Mouse (Mus musculus) midbrain, embryonic 14.5 days (tissue): Measurements from ENCODE around the gene Rex1bd. TPM values are rescaled to one million over a fixed set of nuclear protein-coding genes. Genes with fewer than 3 reads are reported as not detected.

ENCODE experiments used
- ATAC-seq: fragments of 200-750 bp; cut with Nextera tagmentation; 2 replicates; pipeline ENCODE4 v1.8.0; 2017; ENCODE audit warnings: moderate number of reproducible peaks, moderate library complexity; ENCODE audit not compliant: low FRiP score, low TSS enrichment
- DNase-seq: peaks from one replicate; pipeline ENCODE4 v3.0.0-alpha.2; 2015
- H3K27ac ChIP-seq: fragments of 300-500 bp; sonication (generic); replicated peaks from 2 replicates; pipeline ENCODE4 v1.5.1; 2014; ENCODE audit warnings: mild to moderate bottlenecking, low read depth, low read length, moderate library complexity
- H3K27me3 ChIP-seq: fragments of 300-500 bp; sonication (generic); 2 replicates; pipeline ENCODE4 v1.6.1; 2014; ENCODE audit warnings: low read length, control low read depth, mixed read lengths; ENCODE audit not compliant: control insufficient read depth, insufficient read depth
- H3K36me3 ChIP-seq: fragments of 300-500 bp; sonication (generic); 2 replicates; pipeline ENCODE4 v1.6.1; 2014; ENCODE audit warnings: low read length, control low read depth; ENCODE audit not compliant: control insufficient read depth, insufficient read depth
- H3K4me1 ChIP-seq: fragments of 300-500 bp; sonication (generic); 2 replicates; pipeline ENCODE4 v1.6.1; 2014; ENCODE audit warnings: mild to moderate bottlenecking, antibody characterized with exemption, low read length, control low read depth; ENCODE audit not compliant: control insufficient read depth, insufficient read depth
- H3K4me2 ChIP-seq: fragments of 300-500 bp; sonication (generic); 2 replicates; pipeline ENCODE4 v1.6.1; 2014; ENCODE audit warnings: mild to moderate bottlenecking, low read length, moderate library complexity
- H3K4me3 ChIP-seq: fragments of 300-500 bp; sonication (generic); replicated peaks from 2 replicates; pipeline ENCODE4 v1.5.1; 2014; ENCODE audit warnings: low read depth, low read length
- H3K9ac ChIP-seq: fragments of 300-500 bp; sonication (generic); replicated peaks from 2 replicates; pipeline ENCODE4 v1.6.1; 2014; ENCODE audit warnings: mild to moderate bottlenecking, low read length, moderate library complexity
- H3K9me3 ChIP-seq: fragments of 300-500 bp; sonication (generic); 2 replicates; pipeline ENCODE4 v1.6.1; 2016; ENCODE audit warnings: low read length, control low read depth, mixed read lengths; ENCODE audit not compliant: control insufficient read depth
- whole genome bisulfite sequencing: fragments of 180-500 bp; shearing (Covaris S2); extraction: QIAGEN DNeasy Blood & Tissue Kit; methylation state at CpG from one replicate; pipeline ENCODE4 v1.1.7; 2014; 5-methylcytosine and 5-hydroxymethylcytosine counted together
- polyA plus RNA-seq: library from polyadenylated mRNA; unstranded; fragments of >200 nt; fragmentation: Nextera tagmentation; extraction: Ambion mirVana; gene quantifications from 2 replicates; pipeline ENCODE4 v1.2.1, GENCODE M21; 2014

The Rex1bd gene
- polyA plus RNA-seq, 1 experiment from 2014 or later, result 152 TPM

GRCm38 (mm10) chr8:70510228-70510915 lies 3.8 kb upstream of the Rex1bd start, which contains the start of gene Uba52:
Gene Uba52 (minus strand): TSS chr8:70510801.
- H3K4me1 ChIP-seq, result peaks cover 21% of the 10 kb centered on the region
- H3K4me2 ChIP-seq, result peak within 1 kb of the TSS; percentile 94
- peak within 1 kb of the TSS; percentile 96 for H3K4me3 ChIP-seq
- 2% methylated on average over 74 of the region's 74 CpGs for WGBS
- no peaks in the 10 kb centered on the region for H3K27me3 ChIP-seq
- H3K27ac ChIP-seq, result peak within 1 kb of the TSS; percentile 95
- peaks cover 41% of the 10 kb centered on the region for H3K36me3 ChIP-seq
- ATAC-seq (peak; percentile 88), DNase-seq (peak; percentile 100)
- H3K9ac ChIP-seq, result peak within 1 kb of the TSS; percentile 93
- H3K9me3 ChIP-seq, result no peaks in the 10 kb centered on the region

DNA sequence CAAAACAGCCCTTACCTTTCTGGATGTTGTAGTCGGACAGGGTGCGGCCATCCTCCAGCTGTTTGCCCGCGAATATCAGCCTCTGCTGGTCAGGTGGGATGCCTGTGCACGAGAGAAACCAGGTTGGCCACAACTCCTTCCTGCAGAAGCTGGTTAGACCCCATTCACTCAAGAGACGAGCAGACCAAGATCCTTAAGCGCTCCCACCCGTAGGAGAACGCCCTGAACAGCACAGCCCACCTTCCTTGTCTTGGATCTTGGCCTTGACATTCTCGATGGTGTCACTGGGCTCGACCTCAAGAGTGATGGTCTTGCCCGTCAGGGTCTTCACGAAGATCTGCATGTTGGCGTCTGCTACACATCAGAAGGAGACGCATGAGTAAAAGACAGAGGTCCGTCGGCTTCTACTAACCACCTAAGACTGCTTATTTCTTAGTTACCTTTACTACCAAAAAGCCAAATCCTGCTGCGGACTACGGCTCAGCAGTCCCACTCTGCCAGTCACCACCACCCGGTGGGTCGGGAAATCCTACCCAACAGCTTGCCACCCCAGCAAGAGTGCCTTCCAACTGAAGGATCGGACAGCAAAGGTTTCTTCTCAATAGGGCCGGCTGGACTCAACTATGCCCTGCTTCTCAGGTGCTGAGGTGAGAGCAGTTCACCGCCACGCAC lies 2.9 kb upstream of the Rex1bd start:
- Histone ChIP-seq H3K4me3 (peak overlapping the region; percentile 96), H3K27me3 (no peaks in the 10 kb centered on the region), H3K27ac (no peak overlapping the region), H3K9me3 (no peaks in the 10 kb centered on the region), H3K4me1 (peaks cover 24% of the 10 kb centered on the region), H3K9ac (peak overlapping the region; percentile 93), H3K4me2 (peak overlapping the region; percentile 94), H3K36me3 (peaks cover 38% of the 10 kb centered on the region)
- DNase-seq, result no peak
- WGBS, result 17% methylated on average over 25 of the region's 25 CpGs
- no peak for ATAC-seq

GRCm38 (mm10) chr8:70507027-70507393 lies 458 bp upstream of the Rex1bd start:
- H3K4me3 ChIP-seq, result no peak overlapping the region
- H3K36me3 ChIP-seq, result peaks cover 26% of the 10 kb centered on the region
- no peak overlapping the region for H3K9ac ChIP-seq
- ATAC-seq (no peak), DNase-seq (no peak)
- no peaks in the 10 kb centered on the region for H3K9me3 ChIP-seq
- 0 out of 2 replicates have a peak overlapping the region, but pooled peaks have one; percentile 86 for H3K4me2 ChIP-seq
- peaks cover 24% of the 10 kb centered on the region for H3K4me1 ChIP-seq
- H3K27ac ChIP-seq, result peak overlapping the region; percentile 90; the same call in 1 of the 2 replicates
- WGBS, result 64% methylated on average over 5 of the region's 5 CpGs
- H3K27me3 ChIP-seq, result peaks cover 22% of the 10 kb centered on the region

DNA sequence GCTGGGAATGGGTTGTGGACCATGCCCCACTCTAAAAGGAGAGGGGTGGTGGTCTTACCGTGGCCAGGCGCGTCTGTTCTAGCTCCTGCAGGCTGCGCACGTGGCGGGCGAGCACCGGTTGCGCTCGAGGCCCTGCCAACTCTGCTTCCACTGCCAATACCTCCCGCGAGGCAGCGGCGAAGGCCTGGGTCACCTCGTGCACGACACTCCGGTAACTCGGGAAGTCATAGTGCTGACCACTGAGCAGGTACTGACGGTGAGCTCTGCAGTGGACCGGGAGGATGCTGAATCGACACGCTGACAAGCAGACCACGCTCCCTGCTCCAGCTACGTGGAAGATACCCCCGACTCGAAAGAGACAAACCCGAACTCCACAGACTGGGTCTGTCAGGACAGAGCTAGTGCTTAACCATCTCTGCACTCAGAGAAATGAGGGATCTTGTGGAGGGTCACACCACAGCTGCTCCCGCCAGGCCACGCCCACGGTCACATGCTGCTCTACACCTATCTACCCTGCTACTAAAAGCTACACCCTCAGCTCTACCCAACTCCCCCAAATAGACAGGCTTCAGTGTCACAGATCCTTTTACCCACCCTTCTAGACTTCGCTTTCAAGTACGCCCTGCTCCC lies 739 bp downstream of the Rex1bd start:
- peak overlapping the region; percentile 90 for H3K27ac ChIP-seq
- peak overlapping the region; percentile 86 for H3K4me2 ChIP-seq
- H3K9ac ChIP-seq, result peak overlapping the region; percentile 87
- H3K9me3 ChIP-seq, result no peaks in the 10 kb centered on the region; the same call in 1 of the 2 replicates
- peak; percentile 14 for ATAC-seq
- H3K36me3 ChIP-seq, result peaks cover 26% of the 10 kb centered on the region
- peaks cover 34% of the 10 kb centered on the region for H3K27me3 ChIP-seq
- 45% methylated on average over 32 of the region's 32 CpGs for WGBS
- peak overlapping the region; percentile 68 for H3K4me3 ChIP-seq
- DNase-seq, result no peak
- H3K4me1 ChIP-seq, result peaks cover 21% of the 10 kb centered on the region

GRCm38 (mm10) chr8:70504851-70505250 lies 1.7 kb downstream of the Rex1bd start:
- H3K4me3 ChIP-seq, result no peak overlapping the region
- no peak overlapping the region for H3K9ac ChIP-seq
- peaks cover 26% of the 10 kb centered on the region for H3K36me3 ChIP-seq
- 75% methylated on average over 3 of the region's 3 CpGs for WGBS
- DNase-seq, result peak; percentile 86
- H3K4me2 ChIP-seq, result peak overlapping the region; percentile 86; the same call in 1 of the 2 replicates
- H3K27ac ChIP-seq, result 0 out of 2 replicates have a peak overlapping the region, but pooled peaks have one; percentile 20
- no peak for ATAC-seq
- H3K4me1 ChIP-seq, result peaks cover 21% of the 10 kb centered on the region
- H3K27me3 ChIP-seq, result peaks cover 44% of the 10 kb centered on the region
- H3K9me3 ChIP-seq, result no peaks in the 10 kb centered on the region; the same call in 1 of the 2 replicates

GRCm38 (mm10) chr8:70504291-70504716 lies 2.2 kb downstream of the Rex1bd start:
- peaks cover 17% of the 10 kb centered on the region for H3K4me1 ChIP-seq
- peaks cover 26% of the 10 kb centered on the region for H3K36me3 ChIP-seq
- H3K9ac ChIP-seq, result no peak overlapping the region
- no peak overlapping the region for H3K4me2 ChIP-seq
- no peak overlapping the region for H3K27ac ChIP-seq
- DNase-seq (no peak), ATAC-seq (no peak)
- peaks cover 49% of the 10 kb centered on the region for H3K27me3 ChIP-seq
- H3K9me3 ChIP-seq, result no peaks in the 10 kb centered on the region; the same call in 1 of the 2 replicates
- no peak overlapping the region for H3K4me3 ChIP-seq
- WGBS, result 66% methylated on average over 16 of the region's 16 CpGs

- peaks cover 10% of the 10 kb centered on the region; the same call in 1 of the 2 replicates for H3K4me1 ChIP-seq
- no peak overlapping the region for H3K4me2 ChIP-seq
- peaks cover 58% of the 10 kb centered on the region for H3K27me3 ChIP-seq
- WGBS, result 11% methylated on average over 46 of the region's 46 CpGs
- H3K36me3 ChIP-seq, result peaks cover 19% of the 10 kb centered on the region
- H3K9ac ChIP-seq, result 0 out of 2 replicates have a peak overlapping the region, but pooled peaks have one; percentile 21
- H3K4me3 ChIP-seq, result no peak overlapping the region
- DNase-seq (peak; percentile 79), ATAC-seq (no peak)
- H3K9me3 ChIP-seq, result no peaks in the 10 kb centered on the region; the same call in 1 of the 2 replicates
- no peak overlapping the region for H3K27ac ChIP-seq
These were observed 3.3 kb downstream of the Rex1bd start for GRCm38 (mm10) chr8:70503062-70503750.

- Histone ChIP-seq H3K27me3 (peaks cover 59% of the 10 kb centered on the region), H3K27ac (no peak overlapping the region), H3K9me3 (no peaks in the 10 kb centered on the region; the same call in 1 of the 2 replicates), H3K4me1 (peaks cover 10% of the 10 kb centered on the region; the same call in 1 of the 2 replicates), H3K9ac (no peak overlapping the region), H3K4me3 (no peak overlapping the region; the same call in 1 of the 2 replicates), H3K36me3 (peaks cover 13% of the 10 kb centered on the region), H3K4me2 (no peak overlapping the region)
- DNase-seq (no peak), ATAC-seq (no peak)
- WGBS, result 40% methylated on average over 12 of the region's 12 CpGs
These were observed 4.0 kb downstream of the Rex1bd start for GRCm38 (mm10) chr8:70502540-70502939.
